Comparison of ENCODE assay signal across 9 mouse cellular contexts in the genomic region with DNA sequence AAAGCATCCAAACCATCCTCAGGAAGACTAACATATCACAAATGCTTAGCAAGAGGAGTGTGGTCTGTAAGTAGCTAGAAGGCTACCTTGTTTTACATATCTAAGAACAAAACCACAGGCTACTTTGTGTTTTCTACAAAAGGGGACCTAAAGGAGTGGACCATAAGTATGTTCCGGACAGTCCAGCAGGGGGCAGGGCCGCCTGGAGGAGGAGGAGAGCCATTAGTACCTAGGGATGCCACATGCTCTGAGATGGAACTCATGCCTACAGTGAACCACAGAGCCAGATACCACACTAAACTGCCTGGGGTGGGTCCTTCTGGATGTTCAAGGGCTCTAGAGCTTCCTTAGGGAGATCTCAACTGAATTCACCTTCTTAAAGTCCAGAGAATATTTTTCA. TPM values are rescaled to one million over a fixed set of nuclear protein-coding genes. Genes with fewer than 3 reads are reported as not detected.
DNase-seq lines count a peak whose midpoint lies in the region; ATAC-seq and TF ChIP-seq lines count a peak whose summit lies in the region.
"Had no signal": no experiment of that assay in that cellular context is flagged by ENCODE, and none has a peak within 500 bp of the region (broad histone marks: within the 10 kb centered on the region; RNA-seq: fewer than 3 reads in every experiment).

No protein-coding gene starts in this region.

- no peak overlapping the region for H3K9ac ChIP-seq in lung, postnatal 0 days (replicated peaks; ENCODE audit: low read depth)
- H3K9ac ChIP-seq: heart, embryonic 13.5 days had no signal

- no peak overlapping the region for H3K4me2 ChIP-seq in lung, postnatal 0 days (replicated peaks; ENCODE audit: low read depth, low read length)
- H3K4me2 ChIP-seq: heart, embryonic 13.5 days had no signal

- TF ChIP-seq POLR2A in spleen, adult 2 months (IDR thresholded peaks at IDR 0.05; ENCODE audit: low read depth, low read length) = no peak

- H3K9me3 ChIP-seq in lung, postnatal 0 days (ENCODE audit: low read length) = no peaks in the 10 kb centered on the region
- H3K9me3 ChIP-seq: heart, embryonic 13.5 days had no signal

- H3K27me3 ChIP-seq in spleen, adult 2 months (ENCODE audit: control insufficient read depth, insufficient read depth, low read length) = no peaks in the 10 kb centered on the region
- H3K27me3 ChIP-seq in lung, postnatal 0 days (replicated peaks; ENCODE audit: insufficient read depth, low read length) = no peaks in the 10 kb centered on the region
- H3K27me3 ChIP-seq: heart, embryonic 13.5 days had no signal

- 0 out of 2 replicates have a peak, but pooled peaks have one; percentile 27 for TF ChIP-seq CTCF in spleen, adult 2 months (IDR thresholded peaks at IDR 0.05; ENCODE audit: extremely low read depth, insufficient read depth, insufficient read length, insufficient replicate concordance)
- peak; percentile 72 for TF ChIP-seq CTCF in lung, postnatal 0 days (IDR thresholded peaks at IDR 0.05)

- H3K4me1 ChIP-seq in spleen, adult 2 months (ENCODE audit: control insufficient read depth, insufficient read depth, insufficient read length) = no peaks in the 10 kb centered on the region
- no peaks in the 10 kb centered on the region for H3K4me1 ChIP-seq in lung, postnatal 0 days (ENCODE audit: insufficient read depth, low read depth, low read length)
- H3K4me1 ChIP-seq: heart, embryonic 13.5 days had no signal

- peaks cover 7% of the 10 kb centered on the region for H3K36me3 ChIP-seq in spleen, adult 2 months (ENCODE audit: control insufficient read depth, insufficient read depth, low read length)
- H3K36me3 ChIP-seq in lung, postnatal 0 days (ENCODE audit: insufficient read depth, low read length) = peaks cover 13% of the 10 kb centered on the region

- ATAC-seq in hematopoietic stem cell, adult 5-6 weeks (replicated peaks in 1 of 2; ENCODE audit: insufficient read depth in 1 of 2, low FRiP score in 2 of 2, low TSS enrichment in 1 of 2, low read depth in 1 of 2, poor library complexity in 2 of 2, severe bottlenecking in 2 of 2) = peak; percentile 76
- peak; percentile 59 for ATAC-seq in lung, postnatal 0 days
- no peak for ATAC-seq in monocyte, adult 5-6 weeks (replicated peaks; ENCODE audit: insufficient number of reproducible peaks, low FRiP score, low TSS enrichment, poor library complexity, severe bottlenecking)

- no peak for TF ChIP-seq EP300 in lung, postnatal 0 days (IDR thresholded peaks at IDR 0.05)

- WGBS in spleen, adult 2 months = 69% methylated on average over 2 of the region's 2 CpGs
- WGBS in lung, postnatal 0 days = 44% methylated on average over 2 of the region's 2 CpGs

- no peak overlapping the region for H3K4me3 ChIP-seq in spleen, adult 2 months (ENCODE audit: extremely low read depth, insufficient read depth, insufficient read length)
- no peak overlapping the region for H3K4me3 ChIP-seq in lung, postnatal 0 days (ENCODE audit: low read depth, low read length)
- H3K4me3 ChIP-seq: heart, embryonic 13.5 days had no signal

- peak; percentile 27 to 43 for DNase-seq in cerebellum, postnatal 10 days
- DNase-seq in cerebellum, adult 8-10 months = no peak
- DNase-seq in spleen, adult 2 months (ENCODE audit: low read depth in 1 of 2, low spot score in 2 of 2) = peak in 1 of 2 experiments; percentile 12
- no peak for DNase-seq in spleen, adult 12 weeks (ENCODE audit: low spot score)
- DNase-seq in lung, postnatal 0 days (ENCODE audit: low spot score) = peak; percentile 57
- DNase-seq in thymus, postnatal 25 days = no peak

- H3K27ac ChIP-seq in spleen, adult 2 months (ENCODE audit: insufficient read depth, low read length) = no peak overlapping the region
- H3K27ac ChIP-seq in lung, postnatal 0 days (ENCODE audit: low read length) = no peak overlapping the region
- H3K27ac ChIP-seq: heart, embryonic 13.5 days had no signal

RNA-seq across cellular contexts. Expression of a gene that starts 14.3 kb away (rescaled TPM):
- 17.5 and 27.8 TPM in 2 replicates for polyA plus RNA-seq in spleen, adult 2 months (2012; rRNA removed)
- 9.5 and 30.1 TPM in 2 replicates for total RNA-seq in hematopoietic stem cell, adult 5-6 weeks (2017)
- polyA plus RNA-seq in lung, postnatal 0 days (2015; fragmentation: Nextera tagmentation; extraction: Ambion mirVana) = 20.7 and 21.2 TPM in 2 replicates
- 5.7 to 9.8 TPM (median 8.6 TPM) in 3 replicates for total RNA-seq in monocyte, adult 5-6 weeks (2017)

RNA-seq across cellular contexts. Expression of a gene that starts 14.4 kb away (rescaled TPM):
- polyA plus RNA-seq in spleen, adult 2 months (2012; rRNA removed) = 0.27 and 0.32 TPM in 2 replicates
- total RNA-seq in hematopoietic stem cell, adult 5-6 weeks (2017) = 1.3 and 2.3 TPM in 2 replicates
- 2.4 and 3.1 TPM in 2 replicates for polyA plus RNA-seq in lung, postnatal 0 days (2015; fragmentation: Nextera tagmentation; extraction: Ambion mirVana)
- total RNA-seq in monocyte, adult 5-6 weeks (2017) = 0.29 to 0.32 TPM in 2 of 3 replicates, not detected in the other

RNA-seq across cellular contexts. Expression of a gene that starts 30.5 kb away (rescaled TPM):
- polyA plus RNA-seq in spleen, adult 2 months (2012; rRNA removed) = 13.7 and 14.5 TPM in 2 replicates
- total RNA-seq in hematopoietic stem cell, adult 5-6 weeks (2017) = 37.7 and 65.5 TPM in 2 replicates
- 44.9 and 49.0 TPM in 2 replicates for polyA plus RNA-seq in lung, postnatal 0 days (2015; fragmentation: Nextera tagmentation; extraction: Ambion mirVana)
- 37.1 to 48.0 TPM (median 46.0 TPM) in 3 replicates for total RNA-seq in monocyte, adult 5-6 weeks (2017)

Comparison
In these comparisons a context has a peak if more than half of its experiments do, and no peak if none do; other contexts are left out.
1. DNase-seq: peak in cerebellum, postnatal 10 days (2 of 2) and lung, postnatal 0 days (single experiment); none in cerebellum, adult 8-10 months (single experiment), spleen, adult 12 weeks (single experiment) and thymus, postnatal 25 days (single experiment).